Mouse (Mus musculus): ENCODE results near the gene Hps4. TPM values are rescaled to one million over a fixed set of nuclear protein-coding genes. Genes with fewer than 3 reads are reported as not detected.

The Hps4 gene
- polyA plus RNA-seq, 1 experiment from 2014 or later: 21.4 TPM

DNA sequence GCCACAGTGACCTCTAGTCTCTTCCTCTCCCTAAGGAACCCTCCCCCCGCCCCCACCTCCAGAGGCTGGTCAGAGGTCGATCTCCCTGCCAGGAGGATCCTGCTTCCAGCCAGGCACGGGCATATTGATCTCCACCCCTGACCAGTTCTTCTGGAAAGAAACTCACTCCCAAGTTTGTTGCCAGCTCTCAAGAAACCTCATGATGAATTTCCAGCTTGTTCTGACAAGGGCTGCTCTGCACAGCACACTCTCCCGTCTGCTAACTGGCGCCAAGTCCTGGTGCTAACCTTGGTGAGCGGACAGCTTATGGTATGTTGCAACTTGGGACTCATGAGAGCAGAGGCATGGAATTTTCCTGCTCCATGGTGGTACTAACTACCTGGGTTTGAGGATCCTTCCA, 35.8 kb downstream of the Hps4 start:
- WGBS: 84% methylated on average over 6 of the region's 6 CpGs
- no peak overlapping the region for H3K27ac ChIP-seq
- H3K4me3 ChIP-seq: no peak overlapping the region
- peaks cover 30% of the 10 kb centered on the region for H3K27me3 ChIP-seq (ENCODE audit: insufficient read depth, poor library complexity, severe bottlenecking)
- DNase-seq (ENCODE audit: low spot score): no peak
- peaks cover 48% of the 10 kb centered on the region for H3K36me3 ChIP-seq
- H3K9me3 ChIP-seq: no peaks in the 10 kb centered on the region
- peaks cover 9% of the 10 kb centered on the region for H3K4me1 ChIP-seq

DNA sequence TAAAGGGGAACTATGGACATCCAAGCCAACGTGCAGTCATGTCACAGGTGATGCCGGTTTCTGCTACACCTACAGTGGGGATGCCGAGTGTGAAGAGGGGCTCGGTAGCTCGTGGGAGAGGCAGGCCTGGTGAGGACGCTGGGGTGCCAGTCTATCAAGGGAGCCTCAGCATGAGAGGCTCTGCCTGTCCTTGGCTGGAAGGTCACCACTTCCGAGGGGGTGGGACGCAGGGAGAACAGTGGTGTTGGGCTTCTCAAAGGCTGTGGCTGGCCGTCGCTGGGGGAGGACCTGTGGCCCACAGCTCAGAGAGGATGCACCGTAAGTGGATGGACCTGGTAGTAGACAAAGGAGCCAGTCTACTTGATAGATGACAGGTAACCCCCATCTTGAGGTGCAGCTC, 38.3 kb downstream of the Hps4 start:
- no peak overlapping the region for H3K27ac ChIP-seq
- peaks cover 29% of the 10 kb centered on the region for H3K36me3 ChIP-seq
- WGBS: 64% methylated on average over 11 of the region's 11 CpGs
- H3K4me3 ChIP-seq: no peak overlapping the region
- no peaks in the 10 kb centered on the region for H3K9me3 ChIP-seq
- DNase-seq (ENCODE audit: low spot score): no peak
- H3K27me3 ChIP-seq (ENCODE audit: insufficient read depth, poor library complexity, severe bottlenecking): peaks cover 20% of the 10 kb centered on the region
- H3K4me1 ChIP-seq: peaks cover 9% of the 10 kb centered on the region

DNA sequence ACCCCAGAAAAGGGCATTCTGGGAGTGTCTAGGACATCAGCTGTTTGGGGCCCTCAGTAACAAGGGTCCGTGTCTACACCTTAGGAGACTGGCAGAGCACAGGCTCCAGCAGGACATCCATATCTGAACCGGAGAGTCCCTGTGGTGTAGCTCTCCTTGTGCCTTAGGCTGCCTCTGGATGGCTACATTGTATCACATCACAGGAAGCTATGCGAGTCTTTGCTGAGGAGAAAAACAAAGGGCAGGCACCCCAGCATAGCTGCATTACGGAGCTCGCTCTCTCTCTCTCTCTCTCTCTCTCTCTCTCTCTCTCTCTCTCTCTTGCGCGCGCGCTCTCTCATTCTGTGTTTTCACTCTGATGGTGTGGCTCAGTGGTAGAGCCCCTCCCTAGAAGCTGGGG, 39.2 kb downstream of the Hps4 start:
- H3K27ac ChIP-seq: no peak overlapping the region
- H3K36me3 ChIP-seq: peaks cover 27% of the 10 kb centered on the region
- no peaks in the 10 kb centered on the region for H3K9me3 ChIP-seq
- peaks cover 14% of the 10 kb centered on the region; the same call in 1 of the 2 replicates for H3K27me3 ChIP-seq (ENCODE audit: insufficient read depth, poor library complexity, severe bottlenecking)
- peaks cover 9% of the 10 kb centered on the region for H3K4me1 ChIP-seq
- WGBS: 75% methylated on average over 9 of the region's 9 CpGs
- H3K4me3 ChIP-seq: no peak overlapping the region
- no peak for DNase-seq (ENCODE audit: low spot score)

DNA sequence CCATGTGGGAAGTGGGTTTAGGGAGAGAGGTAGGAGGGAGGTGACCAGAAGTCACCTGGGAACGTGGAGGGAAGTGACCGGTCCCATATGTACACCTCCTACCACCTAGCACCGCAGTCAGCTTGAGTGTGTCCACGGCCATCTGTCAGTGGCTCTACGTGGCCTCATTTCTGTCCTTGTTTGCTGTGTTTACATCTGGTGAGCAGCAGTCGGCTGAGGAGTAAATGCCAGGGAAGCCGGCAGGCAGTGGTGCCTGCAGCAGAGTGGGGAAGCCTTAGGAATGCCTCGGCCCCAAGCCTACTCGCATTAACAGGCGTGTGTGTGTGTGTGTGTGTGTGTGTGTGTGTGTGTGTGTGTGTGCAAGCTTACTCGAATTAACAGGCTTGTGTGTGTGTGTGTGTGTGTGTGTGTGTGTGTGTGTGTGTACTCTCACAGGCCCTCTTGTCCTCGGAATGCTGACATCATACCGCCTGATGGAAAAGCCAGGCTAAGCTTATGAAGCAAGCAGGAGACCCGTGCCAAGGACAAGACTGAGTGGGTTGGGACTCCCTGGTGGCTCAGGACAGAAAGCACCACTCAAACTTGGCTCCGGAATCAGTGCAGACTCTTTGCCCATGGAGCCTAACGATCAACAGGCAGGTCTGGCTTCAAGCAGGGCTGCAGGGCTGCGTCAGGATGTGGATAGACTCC, 39.9 kb downstream of the Hps4 start:
- no peak for DNase-seq (ENCODE audit: low spot score)

DNA sequence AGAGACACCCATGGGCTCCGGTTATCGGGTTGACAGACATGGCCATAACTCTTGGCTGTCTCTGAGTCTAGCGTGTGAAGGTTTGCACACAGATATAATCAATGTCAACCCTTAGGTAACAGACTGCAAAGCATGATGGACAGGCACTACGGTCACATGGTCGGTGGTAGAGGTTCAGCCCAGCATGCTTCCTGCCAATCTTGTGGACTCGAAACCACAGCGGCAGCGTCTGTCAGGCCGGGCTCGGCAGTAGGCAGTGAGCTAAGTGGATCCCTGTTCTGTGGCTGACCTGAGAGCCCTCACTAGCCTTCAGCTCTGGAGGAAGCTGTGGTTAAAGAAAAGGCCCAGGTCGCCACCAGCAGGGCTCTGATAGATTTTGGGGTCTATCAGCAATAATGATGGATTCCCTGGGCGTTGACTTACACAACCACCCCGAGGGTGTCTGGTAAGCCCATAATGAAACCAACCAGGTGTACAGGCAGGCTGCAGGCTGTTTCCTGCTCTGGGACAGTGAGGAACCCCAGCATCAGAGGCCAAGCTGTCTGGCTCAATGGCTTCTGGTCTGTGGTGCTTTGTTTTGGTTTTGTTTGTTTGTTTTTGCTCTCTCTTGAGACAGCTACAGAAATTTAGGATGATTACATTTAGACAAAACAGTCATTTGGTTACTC, 42.1 kb downstream of the Hps4 start:
- Histone ChIP-seq H3K9me3 (no peaks in the 10 kb centered on the region), H3K27ac (no peak overlapping the region), H3K36me3 (peaks cover 6% of the 10 kb centered on the region; the same call in 1 of the 2 replicates), H3K27me3 (ENCODE audit: insufficient read depth, poor library complexity, severe bottlenecking) (peaks cover 32% of the 10 kb centered on the region; the same call in 1 of the 2 replicates), H3K4me1 (peaks cover 9% of the 10 kb centered on the region), H3K4me3 (no peak overlapping the region)
- 83% methylated on average over 13 of the region's 13 CpGs for WGBS
- DNase-seq (ENCODE audit: low spot score): no peak

More for the DNA sequence above, 39.9 kb downstream of the Hps4 start:
- H3K27me3 ChIP-seq (ENCODE audit: insufficient read depth, poor library complexity, severe bottlenecking): peaks cover 22% of the 10 kb centered on the region; the same call in 1 of the 2 replicates
- peaks cover 9% of the 10 kb centered on the region for H3K4me1 ChIP-seq
- H3K9me3 ChIP-seq: no peaks in the 10 kb centered on the region
- H3K4me3 ChIP-seq: no peak overlapping the region
- WGBS: 70% methylated on average over 17 of the region's 17 CpGs
- no peak overlapping the region for H3K27ac ChIP-seq
- H3K36me3 ChIP-seq: peaks cover 27% of the 10 kb centered on the region

DNA sequence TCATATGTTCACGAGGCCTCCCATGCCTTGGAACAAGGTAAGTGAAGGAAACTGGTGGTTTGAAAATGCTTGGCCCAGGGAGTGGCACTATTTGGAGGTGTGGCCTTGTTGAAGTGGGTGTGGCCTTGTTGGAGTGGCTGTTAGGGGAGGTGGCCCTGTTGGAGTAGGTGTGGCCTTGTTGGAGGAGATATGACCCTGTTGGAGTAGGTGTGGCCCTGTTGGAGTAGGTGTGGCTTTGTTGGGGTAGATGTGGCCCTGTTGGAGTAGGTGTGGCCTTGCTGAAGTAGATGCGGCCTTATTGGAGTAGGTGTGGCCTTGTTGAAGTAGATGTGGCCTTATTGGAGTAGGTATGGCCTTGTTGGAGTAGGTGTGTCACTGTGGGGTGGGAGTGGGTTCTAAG, 43.1 kb downstream of the Hps4 start:
- peak; percentile 90 for DNase-seq (ENCODE audit: low spot score)
- Histone ChIP-seq H3K4me3 (no peak overlapping the region), H3K36me3 (peaks cover 5% of the 10 kb centered on the region; the same call in 1 of the 2 replicates), H3K27me3 (ENCODE audit: insufficient read depth, poor library complexity, severe bottlenecking) (peaks cover 34% of the 10 kb centered on the region), H3K4me1 (peaks cover 8% of the 10 kb centered on the region), H3K27ac (no peak overlapping the region), H3K9me3 (no peaks in the 10 kb centered on the region)
- WGBS: 73% methylated on average over 2 of the region's 2 CpGs

DNA sequence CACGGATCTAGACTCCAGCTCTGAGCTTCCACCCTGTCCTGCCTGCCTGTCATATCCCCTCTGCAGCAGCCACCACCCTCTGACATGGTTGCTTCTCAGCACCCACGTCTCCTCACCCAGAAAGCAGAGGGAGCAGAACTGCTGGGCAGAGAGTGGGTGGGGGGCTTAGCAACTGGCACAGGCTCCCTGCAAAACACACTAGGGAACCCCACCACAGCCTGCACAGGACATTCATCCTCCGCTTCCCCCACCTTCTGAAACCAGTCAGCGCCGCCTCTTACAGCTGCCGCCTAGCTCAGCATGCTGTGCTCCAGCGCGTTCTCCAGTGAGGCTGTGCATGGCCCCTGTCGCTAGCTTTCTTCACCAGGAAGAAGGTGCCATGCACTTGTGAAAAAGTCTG, 46.5 kb downstream of the Hps4 start:
- no peak for DNase-seq (ENCODE audit: low spot score)
- H3K36me3 ChIP-seq: peaks cover 5% of the 10 kb centered on the region; the same call in 1 of the 2 replicates
- 76% methylated on average over 9 of the region's 9 CpGs for WGBS
- no peak overlapping the region for H3K4me3 ChIP-seq
- peaks cover 15% of the 10 kb centered on the region for H3K4me1 ChIP-seq
- H3K27me3 ChIP-seq (ENCODE audit: insufficient read depth, poor library complexity, severe bottlenecking): peaks cover 68% of the 10 kb centered on the region
- no peak overlapping the region for H3K27ac ChIP-seq
- no peaks in the 10 kb centered on the region for H3K9me3 ChIP-seq

DNA sequence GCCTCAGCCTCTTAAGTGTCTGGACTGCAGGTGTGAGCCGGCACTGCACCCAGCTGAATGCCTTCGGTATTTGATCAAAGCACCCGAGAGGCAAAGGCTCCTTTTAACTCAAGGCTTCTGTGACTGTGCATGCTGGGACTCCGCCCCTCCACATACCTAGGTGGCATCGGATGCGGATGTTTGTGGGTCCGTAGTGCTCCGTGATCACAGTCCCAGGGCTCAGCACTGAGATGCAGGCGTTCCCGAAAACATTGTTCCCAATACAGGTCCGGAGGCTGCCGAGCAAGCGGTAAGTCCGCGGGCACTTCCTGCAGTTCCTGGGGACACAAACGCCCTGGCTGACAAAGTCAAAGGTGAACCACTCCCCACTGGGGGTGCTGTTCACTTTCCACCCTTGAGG, 48.1 kb downstream of the Hps4 start:
- no peak overlapping the region for H3K4me3 ChIP-seq
- H3K27me3 ChIP-seq (ENCODE audit: insufficient read depth, poor library complexity, severe bottlenecking): peaks cover 84% of the 10 kb centered on the region
- H3K4me1 ChIP-seq: peaks cover 26% of the 10 kb centered on the region
- H3K27ac ChIP-seq: no peak overlapping the region
- H3K36me3 ChIP-seq: peaks cover 3% of the 10 kb centered on the region; the same call in 1 of the 2 replicates
- no peaks in the 10 kb centered on the region for H3K9me3 ChIP-seq
- WGBS: 31% methylated on average over 16 of the region's 16 CpGs
- DNase-seq (ENCODE audit: low spot score): no peak

DNA sequence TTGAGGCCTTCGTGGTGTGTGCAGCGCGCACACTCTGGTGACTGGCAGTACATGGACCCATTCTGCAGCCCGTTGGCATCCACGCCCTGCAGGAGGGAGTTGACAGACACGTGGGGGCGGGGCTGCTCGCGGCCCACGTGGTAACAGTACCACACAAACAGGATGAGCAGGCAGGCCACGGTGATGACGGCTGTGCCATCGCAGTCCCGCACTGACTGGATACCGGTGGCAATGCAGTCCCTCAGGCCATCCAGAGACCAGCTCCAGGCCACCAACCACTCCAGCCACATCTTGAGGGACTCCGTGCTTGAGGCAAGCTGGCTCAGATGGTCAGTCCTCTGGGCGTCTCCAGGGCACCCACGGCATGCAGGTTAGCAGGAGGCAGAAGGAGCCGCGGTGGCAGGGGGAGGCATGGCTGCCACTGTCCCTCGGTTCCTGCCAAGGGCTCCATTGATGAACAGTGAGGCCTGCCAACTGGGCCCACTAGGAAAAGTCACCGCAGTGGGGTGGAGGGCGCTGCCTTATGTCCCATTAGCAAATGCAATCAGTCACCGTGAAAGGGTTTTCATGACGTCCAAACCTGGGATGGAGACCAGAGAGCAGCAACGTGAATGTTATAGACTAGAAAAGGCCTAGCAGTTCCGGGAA, 48.9 kb downstream of the Hps4 start:
- H3K36me3 ChIP-seq: no peaks in the 10 kb centered on the region
- H3K27ac ChIP-seq: no peak overlapping the region
- WGBS: 57% methylated on average over 27 of the region's 27 CpGs
- no peak overlapping the region for H3K4me3 ChIP-seq
- peaks cover 90% of the 10 kb centered on the region for H3K27me3 ChIP-seq (ENCODE audit: insufficient read depth, poor library complexity, severe bottlenecking)
- no peak for DNase-seq (ENCODE audit: low spot score)
- H3K9me3 ChIP-seq: no peaks in the 10 kb centered on the region
- H3K4me1 ChIP-seq: peaks cover 26% of the 10 kb centered on the region

DNA sequence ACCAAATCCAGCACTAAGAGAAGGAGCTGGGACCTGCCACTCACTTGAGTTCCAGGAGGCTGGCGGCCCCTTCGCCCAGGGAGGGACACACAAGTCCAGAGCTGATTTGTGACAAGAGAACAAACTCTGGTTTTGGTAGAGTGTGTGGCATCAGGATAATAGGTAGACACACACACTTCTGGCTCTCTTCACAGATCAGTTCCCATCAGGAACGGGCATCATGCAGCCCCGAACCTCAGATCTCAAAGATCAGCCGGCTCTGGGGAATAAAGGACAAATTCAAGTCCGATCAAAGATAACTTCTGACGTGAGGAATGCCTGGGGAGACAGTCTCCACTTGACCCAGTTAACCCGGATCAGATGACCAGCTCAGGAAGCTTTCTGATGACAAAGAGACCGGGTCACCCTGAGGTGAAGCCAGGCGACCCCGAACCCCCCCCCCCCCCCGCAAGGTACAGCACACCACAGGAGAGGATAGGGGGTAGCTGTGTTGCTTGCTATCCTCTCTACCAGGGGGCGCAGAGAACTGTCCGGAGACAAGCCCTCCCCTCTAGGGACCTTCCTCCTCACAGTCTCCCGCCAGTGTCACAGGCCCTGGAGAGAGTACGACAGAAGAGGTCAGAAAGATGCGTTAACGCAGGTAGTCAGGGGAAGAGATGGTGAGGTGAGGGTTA, 51.0 kb downstream of the Hps4 start:
- DNase-seq (ENCODE audit: low spot score): no peak
- Histone ChIP-seq H3K4me3 (peak overlapping the region; percentile 70), H3K4me1 (peaks cover 26% of the 10 kb centered on the region), H3K9me3 (no peaks in the 10 kb centered on the region), H3K36me3 (no peaks in the 10 kb centered on the region), H3K27ac (peak overlapping the region; percentile 85), H3K27me3 (ENCODE audit: insufficient read depth, poor library complexity, severe bottlenecking) (peaks cover 81% of the 10 kb centered on the region)
- 11% methylated on average over 18 of the region's 18 CpGs for WGBS

DNA sequence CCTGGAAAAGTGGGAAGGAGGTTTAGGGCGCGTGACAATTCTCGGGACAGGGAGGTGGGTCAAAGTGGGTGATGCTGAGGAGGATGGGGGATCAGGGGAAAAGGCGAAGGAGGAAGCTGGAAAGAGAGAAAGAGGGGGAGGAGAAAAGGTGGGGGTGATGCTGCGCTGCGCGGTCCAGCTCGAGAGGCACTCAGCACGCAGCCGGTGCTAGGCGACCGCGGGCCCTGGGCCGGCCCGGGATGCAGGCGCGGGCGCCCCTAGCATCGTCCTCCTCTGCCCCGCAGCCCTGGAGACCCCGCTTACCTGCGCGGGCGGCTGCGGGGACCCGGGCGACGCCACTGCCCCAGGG, 51.5 kb downstream of the Hps4 start:
- peak overlapping the region; percentile 70 for H3K4me3 ChIP-seq
- no peaks in the 10 kb centered on the region for H3K9me3 ChIP-seq
- H3K4me1 ChIP-seq: peaks cover 26% of the 10 kb centered on the region
- H3K36me3 ChIP-seq: no peaks in the 10 kb centered on the region
- H3K27ac ChIP-seq: peak overlapping the region; percentile 85
- H3K27me3 ChIP-seq (ENCODE audit: insufficient read depth, poor library complexity, severe bottlenecking): peaks cover 79% of the 10 kb centered on the region
- no peak for DNase-seq (ENCODE audit: low spot score)
- 2% methylated on average over 20 of the region's 28 CpGs for WGBS

DNA sequence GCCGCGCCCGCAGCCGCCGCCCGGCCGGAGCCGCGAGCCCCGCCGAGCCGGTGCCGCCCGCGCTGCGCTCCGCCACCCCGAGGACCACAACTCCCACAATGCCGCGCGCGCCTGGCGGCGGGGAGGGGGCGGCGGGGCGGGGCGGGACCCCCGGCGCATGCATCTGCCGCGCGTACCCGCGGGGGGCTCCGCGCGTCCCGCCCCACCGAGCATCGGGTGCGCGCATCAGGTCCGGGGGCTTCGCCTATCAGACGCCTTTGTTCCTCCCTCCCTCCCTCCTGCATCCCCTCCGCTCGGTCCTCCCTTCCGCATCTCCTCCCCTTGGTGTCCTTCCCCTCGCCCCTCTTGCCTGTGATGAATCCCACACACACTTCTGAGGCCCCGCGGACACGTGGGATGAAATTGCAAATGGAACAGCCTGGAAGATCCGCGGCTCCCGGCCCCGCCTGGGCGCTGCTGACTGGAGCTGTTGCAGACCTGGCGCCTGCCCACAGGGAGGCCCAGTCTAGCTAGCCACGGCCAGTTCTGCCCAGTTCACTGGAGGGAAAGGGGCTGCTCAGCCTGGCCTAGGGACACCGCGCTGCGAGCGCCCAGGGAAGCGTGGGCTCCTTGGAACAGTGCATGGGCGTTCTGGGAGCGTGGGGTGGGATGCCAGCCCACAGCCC, 52.0 kb downstream of the Hps4 start, which contains the start of gene Asphd2:
Asphd2 (minus strand) TSS at position 88 of the 665 bp plus-strand sequence.
- Histone ChIP-seq H3K27me3 (ENCODE audit: insufficient read depth, poor library complexity, severe bottlenecking) (peaks cover 79% of the 10 kb centered on the region), H3K9me3 (no peaks in the 10 kb centered on the region), H3K4me1 (peaks cover 26% of the 10 kb centered on the region), H3K27ac (peak within 1 kb of the TSS; percentile 85), H3K4me3 (peak within 1 kb of the TSS; percentile 70), H3K36me3 (no peaks in the 10 kb centered on the region)
- WGBS: 1% methylated on average over 64 of the region's 67 CpGs
- DNase-seq (ENCODE audit: low spot score): peak; percentile 92

All from heart, embryonic 10.5 days (tissue).